Mouse (Mus musculus) cerebellum, adult 2 months (tissue): ENCODE measurements around the gene Gabarapl1.

Source experiments
- CTCF ChIP-seq: fragments of 200-500 bp; IDR thresholded peaks from 2 replicates; pipeline ENCODE4 v1.5.1; 2011; ENCODE audit warnings: low read depth, mild to moderate bottlenecking, control low read depth, low read length, moderate library complexity, borderline replicate concordance; ENCODE audit not compliant: insufficient read depth
- POLR2A ChIP-seq: fragments of 200-500 bp; IDR thresholded peaks from 2 replicates; pipeline ENCODE4 v1.6.1; 2011; ENCODE audit warnings: low read length, control low read depth, borderline replicate concordance; ENCODE audit not compliant: insufficient read depth

GRCm38 (mm10) chr6:129526069-129526468, 6.9 kb upstream of the Gabarapl1 start:
- TF ChIP-seq CTCF (no peak), POLR2A (no peak)
